Mouse (Mus musculus) midbrain, embryonic 16.5 days (tissue): ENCODE results near the gene Bbs9. TPM values are rescaled to one million over a fixed set of nuclear protein-coding genes. Genes with fewer than 3 reads are reported as not detected.
"Not testable (repeated sequence)": the region's sequence is repeated elsewhere in the genome, so short reads cannot be mapped to it uniquely, and the experiment has no call there.

Experiments used
- ATAC-seq: fragments of 200-750 bp; cut with Nextera tagmentation; 2 replicates; pipeline ENCODE4 v1.8.0; 2017; ENCODE audit warnings: moderate TSS enrichment
- H3K27ac ChIP-seq: fragments of 300-500 bp; sonication (generic); 2 replicates; pipeline ENCODE4 v1.5.1; 2014; ENCODE audit warnings: mild to moderate bottlenecking, low read length, mixed read lengths
- H3K27me3 ChIP-seq: fragments of 300-500 bp; sonication (generic); 2 replicates; pipeline ENCODE4 v1.6.1; 2014; ENCODE audit warnings: low read depth, low read length, mixed read lengths; ENCODE audit not compliant: control insufficient read depth, insufficient read depth
- H3K36me3 ChIP-seq: fragments of 300-500 bp; sonication (generic); 2 replicates; pipeline ENCODE4 v1.6.1; 2014; ENCODE audit warnings: mild to moderate bottlenecking, low read length, moderate library complexity, mixed read lengths; ENCODE audit not compliant: control insufficient read depth, insufficient read depth
- H3K4me1 ChIP-seq: fragments of 300-500 bp; sonication (generic); 2 replicates; pipeline ENCODE4 v1.6.1; 2014; ENCODE audit warnings: mild to moderate bottlenecking, low read length, mixed read lengths; ENCODE audit not compliant: control insufficient read depth, insufficient read depth
- H3K4me2 ChIP-seq: fragments of 300-500 bp; sonication (generic); 2 replicates; pipeline ENCODE4 v1.6.1; 2014; ENCODE audit warnings: mild to moderate bottlenecking, low read length, mixed read lengths
- H3K4me3 ChIP-seq: fragments of 300-500 bp; sonication (generic); 2 replicates; pipeline ENCODE4 v1.5.1; 2014; ENCODE audit warnings: low read depth, mild to moderate bottlenecking, low read length, moderate library complexity, mixed read lengths
- H3K9ac ChIP-seq: fragments of 300-500 bp; sonication (generic); 2 replicates; pipeline ENCODE4 v1.6.1; 2014; ENCODE audit warnings: low read depth, low read length, mixed read lengths
- H3K9me3 ChIP-seq: fragments of 300-500 bp; sonication (generic); replicated peaks from 2 replicates; pipeline ENCODE4 v1.6.1; 2014; ENCODE audit warnings: mild to moderate bottlenecking, low read length, mixed read lengths; ENCODE audit not compliant: control insufficient read depth, poor library complexity, severe bottlenecking
- WGBS: fragments of 180-500 bp; shearing (Covaris S2); extraction: QIAGEN DNeasy Blood & Tissue Kit; methylation state at CpG from one replicate; pipeline ENCODE4 v1.1.7; 2014; 5-methylcytosine and 5-hydroxymethylcytosine counted together
- polyA plus RNA-seq: library from polyadenylated mRNA; unstranded; fragments of >200 nt; fragmentation: Nextera tagmentation; extraction: Ambion mirVana; gene quantifications from 2 replicates; pipeline ENCODE4 v1.2.1, GENCODE M21; 2015

Gene Bbs9
- polyA plus RNA-seq, 1 experiment from 2014 or later: 29.3 TPM

DNA sequence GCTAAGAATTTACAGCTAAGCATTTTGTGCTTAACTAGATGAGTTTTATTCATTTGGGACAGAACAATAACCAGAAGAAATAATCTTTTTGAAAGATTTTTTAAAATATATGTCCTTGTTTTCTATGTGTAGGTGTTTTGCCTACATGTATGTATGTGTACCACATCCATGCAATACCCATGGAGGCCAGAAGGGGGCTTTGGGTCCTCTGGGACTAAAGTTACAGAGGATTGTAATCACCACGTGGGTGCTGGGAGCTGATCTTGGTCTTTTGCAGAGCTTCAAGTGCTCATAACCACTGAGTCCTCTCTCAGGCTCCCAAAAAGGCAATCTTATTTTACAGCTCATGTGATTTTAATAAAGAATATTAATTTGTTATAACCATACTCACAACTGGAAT lies 371.3 kb downstream of the Bbs9 start:
- 65% methylated on average over 1 of the region's 1 CpGs for whole genome bisulfite sequencing
- no peak overlapping the region for H3K4me2 ChIP-seq

GRCm38 (mm10) chr9:22848800-22849199 lies 373.3 kb downstream of the Bbs9 start:
- Histone ChIP-seq H3K27ac (0 out of 2 replicates have a peak overlapping the region, but pooled peaks have one; percentile 53), H3K27me3 (no peaks in the 10 kb centered on the region), H3K9ac (no peak overlapping the region), H3K4me2 (no peak overlapping the region), H3K9me3 (no peaks in the 10 kb centered on the region), H3K4me1 (no peaks in the 10 kb centered on the region), H3K4me3 (no peak overlapping the region), H3K36me3 (no peaks in the 10 kb centered on the region)
- WGBS: 51% methylated on average over 3 of the region's 3 CpGs
- ATAC-seq: peak; percentile 60; the same call in 1 of the 2 replicates

More for the DNA sequence above, 371.3 kb downstream of the Bbs9 start:
- H3K4me3 ChIP-seq: no peak overlapping the region
- no peak for ATAC-seq
- H3K4me1 ChIP-seq: no peaks in the 10 kb centered on the region
- H3K36me3 ChIP-seq: no peaks in the 10 kb centered on the region
- H3K27ac ChIP-seq: no peak overlapping the region
- H3K27me3 ChIP-seq: no peaks in the 10 kb centered on the region
- no peaks in the 10 kb centered on the region for H3K9me3 ChIP-seq
- H3K9ac ChIP-seq: no peak overlapping the region

DNA sequence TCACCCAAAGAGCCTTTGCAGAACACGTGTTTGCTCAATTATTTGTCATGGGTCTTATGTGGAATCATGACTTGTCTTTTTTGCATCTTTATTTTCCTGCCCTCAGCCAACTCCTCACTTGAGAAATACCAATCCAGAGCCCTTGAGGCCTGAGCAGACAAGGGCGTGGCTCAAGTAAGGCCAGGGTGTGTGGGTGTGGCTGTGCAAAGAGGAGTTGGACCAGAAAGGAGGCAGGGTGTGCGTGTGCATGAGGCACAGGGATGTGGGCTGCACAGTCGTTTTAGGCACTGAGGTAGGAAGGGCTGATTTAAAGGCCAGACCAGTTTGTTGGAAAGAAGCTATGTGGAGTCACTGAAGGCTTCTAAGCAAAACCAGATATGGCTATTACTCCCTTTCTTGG lies 373.7 kb downstream of the Bbs9 start:
- Histone ChIP-seq H3K27ac (0 out of 2 replicates have a peak overlapping the region, but pooled peaks have one; percentile 53), H3K4me1 (no peaks in the 10 kb centered on the region)
- WGBS: 61% methylated on average over 4 of the region's 4 CpGs

GRCm38 (mm10) chr9:22869147-22869546 lies 393.6 kb downstream of the Bbs9 start:
- H3K27ac ChIP-seq, H3K9me3 ChIP-seq, H3K9ac ChIP-seq, ATAC-seq, H3K4me3 ChIP-seq, H3K4me1 ChIP-seq, H3K27me3 ChIP-seq, H3K36me3 ChIP-seq, H3K4me2 ChIP-seq: not testable (repeated sequence)
- 92% methylated on average over 4 of the region's 6 CpGs for WGBS

More for the DNA sequence above, 373.7 kb downstream of the Bbs9 start:
- Histone ChIP-seq H3K27me3 (no peaks in the 10 kb centered on the region), H3K4me3 (no peak overlapping the region), H3K9me3 (no peaks in the 10 kb centered on the region), H3K4me2 (no peak overlapping the region), H3K9ac (no peak overlapping the region), H3K36me3 (no peaks in the 10 kb centered on the region)
- peak; percentile 56; the same call in 1 of the 2 replicates for ATAC-seq

DNA sequence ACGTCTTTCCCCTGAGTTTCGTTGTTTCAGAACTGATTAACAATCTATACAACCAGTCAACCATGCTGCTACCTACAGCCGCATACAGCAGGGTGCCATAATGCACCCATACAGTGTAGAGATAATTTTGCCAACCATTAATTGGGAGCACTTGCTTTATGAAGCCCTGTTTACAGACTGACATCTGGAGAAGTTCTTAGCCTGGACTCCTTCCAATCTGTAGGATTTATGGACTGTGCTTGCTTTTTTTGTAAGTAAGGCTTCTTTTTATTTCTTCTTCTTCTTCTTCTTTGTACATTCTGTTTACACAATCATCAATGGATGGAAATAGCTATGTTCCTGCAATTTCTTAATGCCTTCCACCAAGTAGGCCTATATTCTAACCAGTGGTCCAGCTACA lies 395.1 kb downstream of the Bbs9 start:
- WGBS: 82% methylated on average over 3 of the region's 3 CpGs
- H3K27ac ChIP-seq: no peak overlapping the region
- no peaks in the 10 kb centered on the region for H3K36me3 ChIP-seq
- no peaks in the 10 kb centered on the region for H3K27me3 ChIP-seq
- no peaks in the 10 kb centered on the region for H3K9me3 ChIP-seq
- H3K4me3 ChIP-seq: no peak overlapping the region
- no peaks in the 10 kb centered on the region for H3K4me1 ChIP-seq
- no peak for ATAC-seq
- no peak overlapping the region for H3K4me2 ChIP-seq
- H3K9ac ChIP-seq: no peak overlapping the region

- no peaks in the 10 kb centered on the region for H3K27me3 ChIP-seq
- H3K4me2 ChIP-seq: no peak overlapping the region
- no peak overlapping the region for H3K27ac ChIP-seq
- H3K9ac ChIP-seq: no peak overlapping the region
- H3K9me3 ChIP-seq: no peaks in the 10 kb centered on the region
- H3K4me1 ChIP-seq: no peaks in the 10 kb centered on the region
- no peak for ATAC-seq
- no peak overlapping the region for H3K4me3 ChIP-seq
- no peaks in the 10 kb centered on the region for H3K36me3 ChIP-seq
- WGBS: 66% methylated on average over 1 of the region's 1 CpGs
These were observed 399.7 kb downstream of the Bbs9 start for GRCm38 (mm10) chr9:22875231-22875630.

DNA sequence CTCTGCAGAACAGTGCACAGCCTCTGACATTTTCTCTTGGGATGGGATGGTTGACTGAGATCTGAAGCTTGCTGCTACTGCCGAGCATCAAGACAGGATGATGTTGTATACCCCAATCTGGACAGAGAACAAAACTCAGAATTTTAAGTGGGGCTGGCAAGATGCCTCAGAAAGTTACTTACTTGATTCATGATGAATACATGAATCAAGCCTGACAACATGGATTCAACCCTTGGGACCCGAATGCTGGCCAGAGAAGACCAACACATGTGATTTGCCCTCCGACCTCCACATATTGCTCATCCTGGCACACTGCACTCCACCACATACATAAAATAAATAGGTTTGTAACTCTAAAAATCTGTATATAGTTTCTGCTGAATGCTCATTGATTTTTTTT lies 403.8 kb downstream of the Bbs9 start:
- H3K4me1 ChIP-seq: no peaks in the 10 kb centered on the region
- no peak overlapping the region for H3K4me3 ChIP-seq
- no peaks in the 10 kb centered on the region for H3K9me3 ChIP-seq
- H3K27ac ChIP-seq: no peak overlapping the region
- no peaks in the 10 kb centered on the region for H3K36me3 ChIP-seq
- 95% methylated on average over 3 of the region's 3 CpGs for WGBS
- no peak for ATAC-seq
- no peaks in the 10 kb centered on the region for H3K27me3 ChIP-seq
- no peak overlapping the region for H3K4me2 ChIP-seq
- no peak overlapping the region for H3K9ac ChIP-seq

GRCm38 (mm10) chr9:22886351-22886750 lies 410.8 kb downstream of the Bbs9 start:
- WGBS: 72% methylated on average over 4 of the region's 4 CpGs
- Histone ChIP-seq H3K4me1 (no peaks in the 10 kb centered on the region), H3K4me2 (no peak overlapping the region), H3K27me3 (no peaks in the 10 kb centered on the region), H3K9me3 (no peaks in the 10 kb centered on the region), H3K27ac (no peak overlapping the region), H3K9ac (no peak overlapping the region), H3K4me3 (no peak overlapping the region), H3K36me3 (no peaks in the 10 kb centered on the region)
- ATAC-seq: no peak

DNA sequence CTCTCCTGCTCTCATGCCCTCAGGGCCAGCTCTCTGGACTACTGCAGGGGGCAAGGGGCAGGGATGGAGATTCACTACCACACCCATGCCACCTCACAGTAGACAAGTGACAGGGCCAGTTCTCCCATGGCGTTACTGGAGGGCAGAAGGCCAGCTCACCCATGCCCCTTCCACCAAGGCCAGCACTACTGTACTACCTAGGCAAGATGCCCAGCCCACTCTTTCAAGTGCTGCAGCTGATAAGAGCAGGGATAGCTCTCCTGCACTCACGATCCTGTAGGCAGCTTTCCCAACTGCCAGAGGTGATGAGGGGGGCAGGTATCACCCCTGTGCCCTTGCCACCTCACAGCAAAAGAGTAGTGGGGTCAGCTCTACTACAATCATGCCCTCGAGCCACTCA lies 429.9 kb downstream of the Bbs9 start:
- Histone ChIP-seq H3K27ac (no peak overlapping the region), H3K9me3 (no peaks in the 10 kb centered on the region), H3K27me3 (no peaks in the 10 kb centered on the region), H3K4me3 (no peak overlapping the region), H3K36me3 (no peaks in the 10 kb centered on the region), H3K4me2 (no peak overlapping the region), H3K4me1 (no peaks in the 10 kb centered on the region), H3K9ac (no peak overlapping the region)
- 80% methylated on average over 3 of the region's 3 CpGs for WGBS
- ATAC-seq: no peak
